ENCODE assay signal across 8 mouse cellular contexts in the genomic region with DNA sequence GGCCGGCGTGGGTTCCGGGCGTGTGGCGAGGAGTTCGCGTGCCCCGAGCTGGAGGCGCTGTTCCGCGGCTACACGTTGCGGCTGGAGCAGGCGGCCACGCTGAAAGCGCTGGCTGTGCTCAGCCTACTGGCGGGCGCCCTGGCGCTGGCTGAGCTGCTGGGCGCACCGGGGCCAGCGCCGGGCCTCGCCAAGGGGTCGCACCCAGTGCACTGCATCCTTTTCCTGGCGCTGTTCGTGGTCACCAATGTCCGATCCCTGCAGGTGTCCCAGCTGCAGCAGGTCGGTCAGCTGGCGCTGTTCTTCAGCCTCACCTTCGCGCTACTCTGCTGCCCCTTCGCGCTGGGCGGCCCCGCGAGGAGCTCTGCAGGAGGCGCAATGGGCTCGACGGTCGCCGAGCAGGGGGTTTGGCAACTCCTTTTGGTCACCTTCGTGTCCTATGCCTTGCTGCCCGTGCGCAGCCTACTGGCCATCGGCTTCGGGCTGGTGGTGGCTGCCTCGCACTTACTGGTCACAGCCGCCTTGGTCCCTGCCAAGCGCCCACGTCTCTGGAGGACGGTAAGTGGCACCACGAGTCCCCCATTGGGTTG. TPM values are rescaled to one million over a fixed set of nuclear protein-coding genes. Genes with fewer than 3 reads are reported as not detected.
A peak's percentile ranks its signal among the peaks of the same experiment; 100 is the strongest.
DNase-seq lines count a peak whose midpoint lies in the region; ATAC-seq and TF ChIP-seq lines count a peak whose summit lies in the region.

No protein-coding gene starts in this region.

- TF ChIP-seq CTCF in embryonic fibroblast, embryonic 13.5 days (IDR thresholded peaks at IDR 0.05; ENCODE audit: borderline replicate concordance, insufficient read depth, low read length) = peak; percentile 3; the same call in 1 of the 2 replicates

- H3K27me3 ChIP-seq in intestine, embryonic 15.5 days (replicated peaks) = peaks cover 55% of the 10 kb centered on the region
- peaks cover 70% of the 10 kb centered on the region for H3K27me3 ChIP-seq in liver, embryonic 13.5 days

- no peak overlapping the region for H3K27ac ChIP-seq in embryonic fibroblast, embryonic 13.5 days (ENCODE audit: insufficient read depth, low read length)
- H3K27ac ChIP-seq in intestine, embryonic 15.5 days = no peak overlapping the region
- no peak overlapping the region for H3K27ac ChIP-seq in liver, embryonic 13.5 days

- H3K9me3 ChIP-seq in intestine, embryonic 15.5 days = no peaks in the 10 kb centered on the region
- no peaks in the 10 kb centered on the region for H3K9me3 ChIP-seq in liver, embryonic 13.5 days (replicated peaks)

- H3K4me1 ChIP-seq in embryonic fibroblast, embryonic 13.5 days (ENCODE audit: control insufficient read depth, insufficient read depth, low read length) = no peaks in the 10 kb centered on the region
- H3K4me1 ChIP-seq in intestine, embryonic 15.5 days (replicated peaks) = peaks cover 17% of the 10 kb centered on the region
- H3K4me1 ChIP-seq in liver, embryonic 13.5 days (replicated peaks) = no peaks in the 10 kb centered on the region; the same call in 1 of the 2 replicates

- H3K4me2 ChIP-seq in intestine, embryonic 15.5 days (replicated peaks) = peak overlapping the region; percentile 96
- H3K4me2 ChIP-seq in liver, embryonic 13.5 days = peak overlapping the region; percentile 62

- ATAC-seq in intestine, embryonic 15.5 days = peak; percentile 65
- no peak for ATAC-seq in liver, embryonic 13.5 days (ENCODE audit: low read depth)
- ATAC-seq in megakaryocyte-erythroid progenitor cell, adult 5-6 weeks (replicated peaks; ENCODE audit: low FRiP score, low TSS enrichment, poor library complexity, severe bottlenecking) = no peak

- peak overlapping the region; percentile 26 for H3K4me3 ChIP-seq in embryonic fibroblast, embryonic 13.5 days (ENCODE audit: insufficient read depth, low read length)
- peak overlapping the region; percentile 60 for H3K4me3 ChIP-seq in intestine, embryonic 15.5 days (replicated peaks)
- H3K4me3 ChIP-seq in liver, embryonic 13.5 days (replicated peaks) = peak overlapping the region; percentile 51

- WGBS in intestine, embryonic 15.5 days = under 1% methylated on average over 41 of the region's 53 CpGs
- WGBS in liver, embryonic 13.5 days (ENCODE audit: insufficient replicate concordance) = 2% methylated on average over 53 of the region's 53 CpGs

- H3K36me3 ChIP-seq in intestine, embryonic 15.5 days = no peaks in the 10 kb centered on the region
- no peaks in the 10 kb centered on the region for H3K36me3 ChIP-seq in liver, embryonic 13.5 days

- peak overlapping the region; percentile 49 for H3K9ac ChIP-seq in intestine, embryonic 15.5 days
- no peak overlapping the region for H3K9ac ChIP-seq in liver, embryonic 13.5 days

- TF ChIP-seq POLR2A in embryonic fibroblast, embryonic 13.5 days (IDR thresholded peaks at IDR 0.05; ENCODE audit: low read depth, low read length) = no peak

- DNase-seq in gastrocnemius, postnatal 10 days = peak; percentile 38
- no peak for DNase-seq in gastrocnemius, postnatal 25 days
- DNase-seq in ZHBTc4 (ENCODE audit: low read depth, low spot score) = peak; percentile 51
- DNase-seq in liver, embryonic 13.5 days = no peak
- DNase-seq in right cerebral cortex, postnatal 10 days (ENCODE audit: low spot score in 2 of 2) = peak; percentile 46 to 64

RNA-seq across cellular contexts. Expression of gene Adcy1, which starts 0.5 kb away (rescaled TPM):
- total RNA-seq in gastrocnemius, postnatal 10 days (2021) = 1 to 10 TPM; 4.4 to 4.7 TPM
- 1 to 10 TPM; 1.2 to 1.6 TPM for total RNA-seq in gastrocnemius, postnatal 25 days (2021)
- polyA plus RNA-seq in embryonic fibroblast, embryonic 13.5 days (2011; ENCODE audit: insufficient read length, low read depth, missing spikeins) = 2.0 and 2.2 TPM in 2 replicates
- polyA plus RNA-seq in intestine, embryonic 15.5 days (2015; fragmentation: Nextera tagmentation; extraction: Ambion mirVana) = 0.96 and 1.1 TPM in 2 replicates
- 0.21 and 0.24 TPM in 2 replicates for polyA plus RNA-seq in liver, embryonic 13.5 days (2015; fragmentation: Nextera tagmentation; extraction: Ambion mirVana)
- total RNA-seq in megakaryocyte-erythroid progenitor cell, adult 5-6 weeks (2014; fragmentation: Nextera tagmentation) = not detected in 2 replicates
- not detected in 2 replicates for total RNA-seq in megakaryocyte-erythroid progenitor cell, adult 5-6 weeks (2017)

Comparison
In these comparisons a context has a peak if more than half of its experiments do, and no peak if none do; other contexts are left out.
1. DNase-seq: peak in gastrocnemius, postnatal 10 days (single experiment), ZHBTc4 (single experiment) and right cerebral cortex, postnatal 10 days (2 of 2); none in gastrocnemius, postnatal 25 days (single experiment) and liver, embryonic 13.5 days (single experiment).
2. Peak in every context shown above with its lines, with median percentiles within 50 percentile points of each other: H3K4me3 ChIP-seq.